19 mouse cellular contexts compared by ENCODE assay signal in genomic region chr1:143612901-143613300, GRCm38 (mm10). TPM values are rescaled to one million over a fixed set of nuclear protein-coding genes. Genes with fewer than 3 reads are reported as not detected.
DNase-seq lines count a peak whose midpoint lies in the region; ATAC-seq and TF ChIP-seq lines count a peak whose summit lies in the region.
"Had no signal": no experiment of that assay in that cellular context is flagged by ENCODE, and none has a peak within 500 bp of the region (broad histone marks: within the 10 kb centered on the region; RNA-seq: fewer than 3 reads in every experiment).

No protein-coding gene starts in this region.

- ATAC-seq in megakaryocyte-erythroid progenitor cell, adult 5-6 weeks (replicated peaks; ENCODE audit: low FRiP score, low TSS enrichment, poor library complexity, severe bottlenecking), result 0 out of 2 replicates have a peak, but pooled peaks have one; percentile 59
- no peak for ATAC-seq in erythroblast, adult 5-6 weeks (replicated peaks; ENCODE audit: low FRiP score, poor library complexity, severe bottlenecking)
- ATAC-seq: forebrain, embryonic 13.5 days; forebrain, postnatal 0 days had no signal

- no peak for DNase-seq in layer of hippocampus, adult 2 months (ENCODE audit: low spot score in 2 of 2)
- DNase-seq in layer of hippocampus, adult 9-10 months (ENCODE audit: low spot score), result no peak
- peak; percentile 25 for DNase-seq in R1 (ENCODE audit: low read depth, low spot score)
- no peak for DNase-seq in layer of hippocampus, postnatal 36 days
- DNase-seq: adrenal gland, postnatal 14 days; cerebellum, adult 11-12 months; cerebellum, adult 9-10 months; cerebellum, postnatal 36 days; forebrain, postnatal 0 days; gastrocnemius, adult 2 months; gastrocnemius, postnatal 25 days; kidney, adult 2 months had no signal

- no peak overlapping the region for H3K4me3 ChIP-seq in layer of hippocampus, adult 2 months
- H3K4me3 ChIP-seq: embryonic facial prominence, embryonic 13.5 days; forebrain, embryonic 13.5 days; gastrocnemius, adult 2 months; heart, embryonic 15.5 days; hindbrain, embryonic 10.5 days; hindbrain, embryonic 15.5 days had no signal

- peak; percentile 45 for TF ChIP-seq CTCF in layer of hippocampus, adult 2 months (conservative IDR thresholded peaks at IDR 0.05)

- H3K27ac ChIP-seq in layer of hippocampus, adult 2 months, result no peak overlapping the region
- H3K27ac ChIP-seq: embryonic facial prominence, embryonic 13.5 days; forebrain, embryonic 13.5 days; gastrocnemius, adult 2 months; heart, embryonic 15.5 days; hindbrain, embryonic 10.5 days; hindbrain, embryonic 15.5 days had no signal

RNA-seq across cellular contexts. Expression of gene B3galt2, which starts 27.6 kb away (rescaled TPM):
- total RNA-seq in layer of hippocampus, adult 2 months (2021), result 10 to 100 TPM; 19.2 to 21.5 TPM
- total RNA-seq in megakaryocyte-erythroid progenitor cell, adult 5-6 weeks (2014; fragmentation: Nextera tagmentation), result 0.15 TPM in 1 of 2 replicates, not detected in the other
- 0.05 TPM in 1 of 2 replicates, not detected in the other for total RNA-seq in megakaryocyte-erythroid progenitor cell, adult 5-6 weeks (2017)
- 10 to 100 TPM; 21.2 to 21.6 TPM for total RNA-seq in layer of hippocampus, postnatal 36 days (2021)
- not detected in 2 replicates for total RNA-seq in erythroblast, adult 5-6 weeks (2015; ENCODE audit: low replicate concordance)
- total RNA-seq in erythroblast, adult 5-6 weeks (2017; ENCODE audit: low replicate concordance), result 0.28 TPM in 1 of 2 replicates, not detected in the other

Comparison
In these comparisons a context has a peak if more than half of its experiments do, and no peak if none do; other contexts are left out.
1. RNA of gene B3galt2, which starts 27.6 kb away (total RNA-seq): 21.2 to 21.6 TPM in layer of hippocampus, postnatal 36 days and 19.2 to 21.5 TPM in layer of hippocampus, adult 2 months; 0.05 to 0.15 TPM in megakaryocyte-erythroid progenitor cell, adult 5-6 weeks and 0.28 TPM in erythroblast, adult 5-6 weeks; every median in the first group is over 10 times any median in the second.